Mouse (Mus musculus): Measurements from ENCODE around the gene Lpar1. TPM values are rescaled to one million over a fixed set of nuclear protein-coding genes. Genes with fewer than 3 reads are reported as not detected.
"Not testable (repeated sequence)": the region's sequence is repeated elsewhere in the genome, so short reads cannot be mapped to it uniquely, and the experiment has no call there.

Gene Lpar1
- total RNA-seq, 1 experiment from 2014 or later = 1.1 TPM

DNA sequence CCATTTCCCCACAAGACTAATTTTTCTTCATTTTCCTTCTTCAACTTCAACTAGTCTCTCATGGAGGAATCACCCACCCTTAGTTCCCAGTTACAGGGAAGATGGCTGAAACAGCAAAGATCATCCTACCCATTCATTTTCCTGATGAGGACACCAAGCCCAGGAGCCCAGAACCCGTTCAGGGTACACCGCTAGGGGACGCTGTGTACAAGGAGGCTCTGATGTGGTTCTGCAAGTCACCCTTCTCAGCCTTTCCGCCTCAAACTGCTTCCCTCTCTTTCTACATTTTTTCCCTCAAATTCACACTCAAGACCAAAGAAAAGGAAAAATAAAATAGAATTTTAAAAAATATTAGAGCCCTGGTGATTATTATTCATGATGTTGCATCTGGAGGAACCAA, 1.9 kb downstream of the Lpar1 start:
- ATAC-seq (replicated peaks in 1 of 2; ENCODE audit: insufficient read depth in 1 of 2, low FRiP score in 2 of 2, low TSS enrichment in 1 of 2, low read depth in 1 of 2, poor library complexity in 2 of 2, severe bottlenecking in 2 of 2) = peak; percentile 62 to 63; a peak in 3 of 4 replicates

DNA sequence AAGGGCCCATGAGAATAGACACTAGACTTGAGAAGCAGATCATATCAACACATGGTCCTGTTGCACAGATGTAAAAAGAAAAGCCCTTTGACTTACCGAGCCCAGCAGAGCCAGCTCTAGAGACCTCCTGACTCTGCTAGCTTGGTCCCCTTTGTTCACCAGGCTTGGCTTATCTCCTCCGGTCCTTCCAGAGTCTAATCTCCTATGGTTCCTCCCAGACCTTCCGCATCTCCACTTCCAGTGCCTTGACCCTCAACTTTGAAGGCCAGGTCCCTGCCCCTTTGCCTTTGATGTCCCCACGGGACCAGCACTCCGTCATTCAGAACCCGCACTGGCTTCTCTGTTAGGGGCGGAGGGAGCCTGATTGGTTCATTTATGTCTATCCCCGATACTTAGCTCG, 6.0 kb downstream of the Lpar1 start:
- ATAC-seq (replicated peaks in 1 of 2; ENCODE audit: insufficient read depth in 1 of 2, low FRiP score in 2 of 2, low TSS enrichment in 1 of 2, low read depth in 1 of 2, poor library complexity in 2 of 2, severe bottlenecking in 2 of 2) = no peak

DNA sequence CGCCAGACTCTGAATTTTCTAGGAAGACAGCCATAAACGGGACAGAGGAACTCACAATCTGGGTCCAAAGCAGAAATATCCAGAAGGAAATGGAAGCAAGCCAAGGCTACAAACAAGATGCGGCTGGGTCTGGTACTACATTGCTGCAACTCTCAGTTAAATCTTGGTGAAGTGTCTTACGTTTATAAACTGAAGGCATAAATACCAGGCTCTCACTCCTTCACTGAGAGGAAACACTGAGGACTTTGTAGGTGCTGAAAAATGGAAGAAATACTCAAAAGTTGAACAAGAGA, 6.5 kb downstream of the Lpar1 start:
- ATAC-seq (replicated peaks in 1 of 2; ENCODE audit: insufficient read depth in 1 of 2, low FRiP score in 2 of 2, low TSS enrichment in 1 of 2, low read depth in 1 of 2, poor library complexity in 2 of 2, severe bottlenecking in 2 of 2) = no peak

DNA sequence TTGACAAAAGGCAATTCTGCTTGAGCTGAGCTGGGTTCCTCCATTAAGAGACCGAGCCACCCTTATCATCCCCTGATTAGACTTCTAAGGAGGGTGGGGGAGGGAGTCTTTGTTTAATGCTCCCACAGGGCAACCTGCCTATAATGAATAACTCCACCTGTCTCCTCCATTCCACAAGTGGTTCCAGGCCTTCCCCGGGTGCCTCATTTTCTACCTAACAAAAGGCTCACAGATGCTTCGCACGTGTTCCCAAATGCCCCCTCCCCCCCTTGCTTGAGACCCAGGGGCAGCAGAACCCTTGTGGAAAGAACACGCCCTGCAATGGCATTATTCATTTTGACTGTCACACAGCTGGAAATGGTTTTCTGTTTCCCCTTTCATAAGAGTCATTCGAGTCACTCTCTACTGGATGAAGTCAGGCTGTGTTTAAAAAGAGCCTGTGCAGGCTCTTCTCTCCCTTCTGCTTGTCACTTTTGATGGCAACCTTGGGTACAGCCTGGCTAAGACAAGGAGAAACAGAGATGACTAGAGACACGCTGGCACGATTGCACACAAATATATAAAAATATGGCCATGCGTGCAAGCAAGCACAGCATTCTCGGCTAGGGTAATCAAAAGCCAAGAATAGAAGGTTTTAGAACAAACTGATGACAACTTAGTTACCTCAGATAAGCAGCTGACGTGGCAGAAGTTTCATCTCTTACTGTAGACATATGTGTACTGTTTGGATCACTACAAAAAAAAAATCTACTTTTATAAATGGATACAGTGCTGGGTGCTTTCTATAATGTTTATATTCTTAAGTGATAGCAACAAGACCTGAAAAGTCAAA, 7.0 kb downstream of the Lpar1 start:
- ATAC-seq (replicated peaks in 1 of 2; ENCODE audit: insufficient read depth in 1 of 2, low FRiP score in 2 of 2, low TSS enrichment in 1 of 2, low read depth in 1 of 2, poor library complexity in 2 of 2, severe bottlenecking in 2 of 2) = no peak

DNA sequence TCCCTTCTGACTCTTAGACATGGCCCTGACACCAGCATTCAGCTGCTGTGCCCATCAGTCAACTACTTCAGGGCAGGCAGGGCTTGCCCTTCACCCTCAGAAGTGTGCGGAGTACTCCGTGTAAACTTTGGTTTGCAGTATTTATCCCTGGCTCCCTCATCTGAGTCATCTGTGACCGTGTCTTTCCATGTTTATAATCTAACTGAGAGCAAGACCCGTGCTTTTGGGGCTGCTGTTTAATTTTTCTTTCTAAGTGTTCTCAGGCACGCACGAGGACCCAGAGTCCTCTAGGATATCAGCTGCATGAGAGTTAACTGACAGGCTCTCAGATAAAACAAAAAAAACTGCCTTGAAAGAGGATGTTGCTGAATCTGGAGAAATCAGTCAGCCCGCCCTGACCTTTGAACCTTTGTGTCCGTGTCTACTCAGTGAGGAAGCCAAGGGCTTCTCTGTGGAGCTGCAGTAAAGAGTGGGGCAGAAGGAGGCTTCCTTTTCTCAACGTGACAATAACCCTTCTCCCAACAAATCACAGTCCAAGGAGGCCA, 7.7 kb downstream of the Lpar1 start:
- no peak for ATAC-seq (replicated peaks in 1 of 2; ENCODE audit: insufficient read depth in 1 of 2, low FRiP score in 2 of 2, low TSS enrichment in 1 of 2, low read depth in 1 of 2, poor library complexity in 2 of 2, severe bottlenecking in 2 of 2)

DNA sequence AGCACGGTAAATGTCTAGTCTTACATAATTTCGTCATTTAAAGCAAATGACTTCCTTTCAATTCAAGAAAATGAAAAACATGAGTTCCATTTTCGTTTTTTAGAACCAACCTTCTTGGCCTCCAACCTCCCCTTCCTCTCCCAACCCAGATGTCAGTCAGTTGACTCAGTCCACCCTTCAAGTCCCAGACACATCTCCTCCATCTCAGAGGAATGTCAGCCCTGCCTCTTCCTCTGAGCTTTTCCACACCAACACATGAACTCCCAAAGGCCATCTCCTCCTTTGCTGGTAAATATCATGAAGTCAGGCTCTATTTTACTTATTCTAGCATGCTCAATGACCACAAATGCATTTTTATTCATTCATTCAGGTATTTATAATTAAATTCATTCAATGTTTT, 10.5 kb downstream of the Lpar1 start:
- ATAC-seq (replicated peaks in 1 of 2; ENCODE audit: insufficient read depth in 1 of 2, low FRiP score in 2 of 2, low TSS enrichment in 1 of 2, low read depth in 1 of 2, poor library complexity in 2 of 2, severe bottlenecking in 2 of 2) = no peak

DNA sequence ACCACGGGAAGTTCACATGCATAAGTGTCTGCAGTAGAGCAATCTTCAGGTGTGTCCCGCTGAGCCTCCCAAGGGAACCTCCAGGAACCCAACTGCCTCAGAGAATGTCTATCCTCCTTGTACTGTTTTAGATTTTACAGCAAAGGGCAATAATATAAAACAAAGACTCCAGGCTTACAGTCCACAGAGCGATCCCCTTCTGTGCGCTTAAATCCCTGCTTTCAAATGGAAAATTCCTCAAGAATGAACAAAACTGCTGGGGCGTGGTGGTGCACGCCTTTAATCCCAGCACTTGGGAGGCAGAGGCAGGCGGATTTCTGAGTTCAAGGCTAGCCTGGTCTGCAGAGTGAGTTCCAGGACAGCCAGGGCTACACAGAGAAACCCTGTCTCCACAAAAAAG, 11.0 kb downstream of the Lpar1 start:
- ATAC-seq (replicated peaks in 1 of 2; ENCODE audit: insufficient read depth in 1 of 2, low FRiP score in 2 of 2, low TSS enrichment in 1 of 2, low read depth in 1 of 2, poor library complexity in 2 of 2, severe bottlenecking in 2 of 2) = not testable (repeated sequence)

DNA sequence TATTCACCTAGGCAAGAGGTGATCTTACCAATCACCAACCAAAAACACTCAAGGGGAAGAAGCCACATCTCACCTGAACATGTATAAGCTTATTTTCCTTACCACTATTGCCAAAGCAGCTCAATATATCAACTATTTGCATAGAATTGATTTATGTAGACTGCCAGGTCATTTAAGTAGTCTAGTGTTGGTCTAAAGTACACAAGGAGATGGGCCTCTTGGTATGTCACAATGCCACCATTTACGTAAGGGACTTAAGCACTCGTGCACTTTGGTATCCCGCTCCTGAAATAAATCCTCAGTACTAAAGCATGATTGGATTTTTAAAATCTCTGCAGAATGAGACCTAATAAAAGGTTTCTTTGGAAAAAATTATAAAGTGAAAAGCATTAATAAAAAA, 12.9 kb downstream of the Lpar1 start:
- no peak for ATAC-seq (replicated peaks in 1 of 2; ENCODE audit: insufficient read depth in 1 of 2, low FRiP score in 2 of 2, low TSS enrichment in 1 of 2, low read depth in 1 of 2, poor library complexity in 2 of 2, severe bottlenecking in 2 of 2)

DNA sequence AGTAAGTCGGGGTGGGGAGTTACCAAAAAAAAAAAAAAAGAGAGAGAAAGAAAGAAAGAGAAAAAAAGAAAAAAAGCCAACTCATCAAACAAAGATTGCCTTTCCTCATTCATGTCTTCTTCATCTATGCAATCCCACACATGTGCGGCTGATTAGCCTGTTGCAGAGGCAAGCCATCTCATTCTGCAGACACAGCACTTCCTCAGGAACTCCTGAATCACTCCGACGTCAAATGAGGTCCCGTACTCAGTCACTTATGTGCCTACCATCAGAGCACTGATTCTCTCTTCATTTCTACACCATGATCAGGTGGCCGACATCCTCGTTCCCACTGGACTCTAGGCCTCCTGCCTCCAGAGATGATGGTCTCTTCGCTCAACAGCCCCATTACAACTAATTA, 13.3 kb downstream of the Lpar1 start:
- 0 out of 4 replicates have a peak, but pooled peaks of 1 of the 2 experiments have one; percentile 27 for ATAC-seq (replicated peaks in 1 of 2; ENCODE audit: insufficient read depth in 1 of 2, low FRiP score in 2 of 2, low TSS enrichment in 1 of 2, low read depth in 1 of 2, poor library complexity in 2 of 2, severe bottlenecking in 2 of 2)

DNA sequence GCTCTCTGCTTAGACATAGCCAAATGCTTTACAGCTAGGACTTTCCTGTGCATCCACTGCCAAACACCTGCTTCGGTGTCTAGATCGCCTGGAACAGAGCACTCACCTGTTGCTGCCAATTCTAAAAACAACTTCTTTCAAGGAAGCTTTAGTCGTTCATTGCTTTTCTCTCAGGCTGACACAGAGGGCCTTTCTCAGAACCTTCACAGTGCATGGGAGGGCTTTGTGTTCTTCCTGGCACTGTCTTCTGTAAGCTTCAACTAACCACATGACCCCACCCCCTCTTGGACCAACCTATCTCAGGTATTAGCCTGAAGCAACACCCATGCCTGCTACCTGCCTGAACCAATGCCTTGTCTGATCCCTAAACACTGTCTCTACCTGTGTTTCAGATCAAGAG, 15.0 kb downstream of the Lpar1 start:
- ATAC-seq (replicated peaks in 1 of 2; ENCODE audit: insufficient read depth in 1 of 2, low FRiP score in 2 of 2, low TSS enrichment in 1 of 2, low read depth in 1 of 2, poor library complexity in 2 of 2, severe bottlenecking in 2 of 2) = no peak

DNA sequence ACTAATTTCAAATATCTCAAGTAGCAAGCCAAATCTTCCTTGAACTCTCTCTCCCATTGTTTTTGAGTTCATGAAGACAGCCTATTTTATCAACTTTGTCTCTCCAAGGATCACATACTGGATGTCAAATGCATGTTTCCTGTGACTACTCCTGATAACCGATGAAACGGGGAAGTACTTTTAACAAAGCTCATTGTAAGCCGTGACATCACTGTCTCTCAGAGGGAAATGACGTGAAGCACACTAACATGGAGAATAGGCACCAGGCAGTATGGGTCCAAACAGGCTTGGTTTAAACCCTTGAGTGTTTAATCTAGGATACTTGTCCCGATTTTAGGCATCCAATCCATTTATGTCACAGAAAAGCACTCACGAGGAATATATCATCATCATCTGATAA, 17.9 kb downstream of the Lpar1 start:
- peak; percentile 36 to 56; a peak in 1 of 4 replicates for ATAC-seq (replicated peaks in 1 of 2; ENCODE audit: insufficient read depth in 1 of 2, low FRiP score in 2 of 2, low TSS enrichment in 1 of 2, low read depth in 1 of 2, poor library complexity in 2 of 2, severe bottlenecking in 2 of 2)

DNA sequence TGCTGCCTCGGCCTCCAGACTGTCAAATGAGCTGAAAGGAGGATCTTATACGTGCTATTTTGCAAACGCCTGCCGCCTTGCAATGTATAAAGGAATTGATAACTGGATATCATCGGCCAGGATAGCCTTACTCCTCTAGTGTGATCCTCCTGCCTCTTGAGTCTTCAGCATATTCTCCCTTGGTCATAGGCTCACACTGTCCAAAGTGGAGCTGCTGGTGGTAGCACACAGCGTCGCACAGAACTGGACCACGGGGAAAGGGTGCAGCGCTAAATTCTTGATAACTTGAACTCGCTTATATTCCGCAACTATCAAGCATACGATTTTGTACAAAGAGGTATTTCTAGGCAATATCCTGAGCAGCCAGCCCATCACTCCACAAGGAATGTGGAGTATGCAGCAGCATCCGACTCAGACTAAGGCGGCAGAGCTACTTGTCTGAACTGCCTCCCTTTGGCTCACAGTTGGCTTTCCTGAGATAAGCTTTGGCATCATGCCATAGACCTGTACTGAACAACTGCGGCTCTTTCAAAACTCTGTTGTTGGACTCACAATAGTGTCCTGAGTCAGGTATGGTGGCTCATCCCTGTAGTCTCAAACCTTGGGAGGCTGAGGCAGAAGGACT, 18.9 kb downstream of the Lpar1 start:
- no peak for ATAC-seq (replicated peaks in 1 of 2; ENCODE audit: insufficient read depth in 1 of 2, low FRiP score in 2 of 2, low TSS enrichment in 1 of 2, low read depth in 1 of 2, poor library complexity in 2 of 2, severe bottlenecking in 2 of 2)

DNA sequence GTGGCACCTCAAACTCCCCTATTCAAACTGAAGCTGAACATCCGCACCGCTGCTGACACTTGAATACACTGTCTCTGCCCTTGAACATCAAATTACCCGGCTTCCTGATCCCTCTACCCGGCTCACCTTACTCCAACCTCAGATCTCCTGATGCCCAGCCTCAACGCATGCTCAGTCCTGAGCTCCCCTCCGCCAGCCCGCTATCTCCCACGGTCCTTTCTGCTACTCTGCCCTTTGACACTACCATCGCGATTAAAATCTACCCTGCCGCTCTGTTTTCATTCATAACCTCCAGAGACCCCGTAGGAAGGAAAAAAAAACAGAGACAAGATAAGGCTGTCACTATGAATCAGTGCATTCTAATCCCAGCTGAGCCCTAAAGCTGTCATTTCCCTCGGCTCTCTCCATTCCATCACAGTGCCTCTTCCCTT, 19.5 kb downstream of the Lpar1 start:
- no peak for ATAC-seq (replicated peaks in 1 of 2; ENCODE audit: insufficient read depth in 1 of 2, low FRiP score in 2 of 2, low TSS enrichment in 1 of 2, low read depth in 1 of 2, poor library complexity in 2 of 2, severe bottlenecking in 2 of 2)

DNA sequence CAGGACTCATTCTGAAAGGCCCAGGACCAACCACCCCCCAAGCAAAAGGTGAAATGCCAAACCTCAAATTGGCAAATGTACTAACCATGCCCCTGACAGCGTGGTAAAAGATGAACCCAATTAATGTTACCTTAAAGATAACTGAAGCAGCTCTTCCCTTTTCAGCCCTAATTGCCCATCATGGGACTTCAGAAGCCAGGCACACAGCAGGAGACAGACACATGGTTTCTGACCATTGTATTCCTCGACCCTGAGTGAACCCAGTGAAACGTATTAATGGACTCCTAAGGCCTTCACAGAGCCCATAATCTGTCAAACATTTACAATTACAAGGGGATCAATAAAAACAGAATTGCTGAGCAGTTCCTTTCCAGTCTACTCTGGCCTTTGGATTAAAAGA, 20.2 kb downstream of the Lpar1 start:
- no peak for ATAC-seq (replicated peaks in 1 of 2; ENCODE audit: insufficient read depth in 1 of 2, low FRiP score in 2 of 2, low TSS enrichment in 1 of 2, low read depth in 1 of 2, poor library complexity in 2 of 2, severe bottlenecking in 2 of 2)

DNA sequence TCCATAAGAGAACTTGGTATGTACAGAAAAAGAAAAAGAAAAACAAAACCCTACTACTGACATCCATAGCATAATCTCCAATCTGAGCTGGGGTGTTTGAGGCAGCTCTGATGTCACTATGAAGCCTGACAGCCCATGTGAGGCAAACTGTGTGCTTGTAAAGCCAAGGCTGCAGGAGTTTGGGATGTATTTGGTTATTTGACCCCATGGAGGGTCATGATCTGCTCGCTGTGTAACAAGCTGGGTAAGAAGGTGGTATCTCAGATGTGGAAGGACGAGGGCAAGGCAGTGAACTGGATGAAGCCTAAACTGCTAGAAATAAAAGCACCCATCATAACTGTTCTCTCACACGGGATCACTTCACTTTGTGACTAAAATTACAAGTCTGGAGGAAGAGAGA, 21.4 kb downstream of the Lpar1 start:
- no peak for ATAC-seq (replicated peaks in 1 of 2; ENCODE audit: insufficient read depth in 1 of 2, low FRiP score in 2 of 2, low TSS enrichment in 1 of 2, low read depth in 1 of 2, poor library complexity in 2 of 2, severe bottlenecking in 2 of 2)

DNA sequence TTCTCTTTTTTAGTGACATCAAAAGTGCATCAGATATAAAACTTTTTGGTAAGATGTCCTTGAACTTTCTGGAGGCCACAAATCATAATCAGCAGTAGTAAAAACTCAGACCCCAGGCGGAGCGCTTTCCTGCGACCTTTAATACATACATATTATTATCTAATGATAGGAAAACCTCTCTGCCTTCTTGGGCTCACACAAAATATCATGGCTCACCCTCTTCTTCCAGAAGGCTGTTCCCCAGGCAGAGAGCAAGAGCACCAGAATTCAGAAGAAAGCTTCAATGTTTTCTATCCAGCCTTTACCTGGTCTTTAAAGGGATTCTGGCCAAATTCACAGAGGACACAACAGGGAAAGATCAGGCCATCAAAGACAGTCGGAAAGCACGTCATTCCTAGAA, 23.0 kb downstream of the Lpar1 start:
- ATAC-seq (replicated peaks in 1 of 2; ENCODE audit: insufficient read depth in 1 of 2, low FRiP score in 2 of 2, low TSS enrichment in 1 of 2, low read depth in 1 of 2, poor library complexity in 2 of 2, severe bottlenecking in 2 of 2) = no peak

DNA sequence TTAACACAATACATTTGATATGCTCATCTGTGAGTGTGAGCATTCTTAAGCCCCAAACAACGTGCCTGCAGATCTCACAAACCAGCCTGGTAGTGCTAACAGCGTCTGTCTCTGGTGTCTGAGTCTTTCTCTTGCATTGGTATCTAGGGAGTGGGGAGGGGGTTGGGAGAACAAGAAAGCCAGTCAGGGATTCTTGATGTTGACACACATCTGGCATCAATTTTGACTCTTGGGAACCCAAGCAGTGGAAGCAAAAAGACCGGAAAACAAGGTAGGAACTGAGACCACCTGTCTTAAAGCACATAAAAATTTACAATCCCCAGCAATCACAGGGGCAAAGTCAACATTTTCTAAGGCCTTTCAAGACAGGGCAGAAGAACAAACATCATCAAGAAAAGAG, 23.4 kb downstream of the Lpar1 start:
- no peak for ATAC-seq (replicated peaks in 1 of 2; ENCODE audit: insufficient read depth in 1 of 2, low FRiP score in 2 of 2, low TSS enrichment in 1 of 2, low read depth in 1 of 2, poor library complexity in 2 of 2, severe bottlenecking in 2 of 2)

DNA sequence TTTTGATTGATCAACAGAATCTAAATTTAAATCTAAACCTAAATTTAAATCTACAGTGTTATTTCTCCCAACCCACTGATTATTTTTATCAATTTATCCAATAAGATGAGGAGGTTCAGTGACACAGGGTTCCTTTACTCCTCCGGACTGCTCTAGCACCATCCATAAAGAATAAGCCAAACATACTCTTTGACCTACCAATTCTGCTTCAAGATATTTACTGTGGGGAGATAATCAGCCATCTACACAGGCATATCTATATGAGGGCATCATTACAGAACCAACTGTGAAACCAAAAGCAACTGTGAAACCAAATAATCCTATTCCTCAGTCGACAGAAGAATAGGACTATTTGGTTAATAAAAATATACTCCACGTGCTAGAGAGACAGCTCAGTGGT, 25.8 kb downstream of the Lpar1 start:
- ATAC-seq (replicated peaks in 1 of 2; ENCODE audit: insufficient read depth in 1 of 2, low FRiP score in 2 of 2, low TSS enrichment in 1 of 2, low read depth in 1 of 2, poor library complexity in 2 of 2, severe bottlenecking in 2 of 2) = no peak

DNA sequence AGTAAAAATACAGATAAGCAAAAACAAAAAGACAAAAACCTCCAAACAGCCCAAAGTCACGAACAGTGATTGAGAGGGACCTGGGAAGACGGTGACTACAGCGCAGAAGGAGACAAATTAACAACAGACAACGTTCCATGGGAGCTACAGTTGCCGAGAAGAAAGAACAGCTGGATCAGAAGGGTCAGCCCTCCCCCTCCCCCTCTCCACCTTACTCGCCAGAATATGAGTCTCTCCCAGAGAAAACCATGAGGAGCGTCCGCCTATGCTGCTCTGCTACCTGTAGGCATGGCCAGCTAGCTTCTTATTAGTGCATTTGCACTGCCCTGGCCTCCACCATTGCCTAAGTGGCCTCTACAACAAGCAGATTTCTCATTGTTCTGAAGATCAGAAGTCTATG, 32.6 kb downstream of the Lpar1 start:
- no peak for ATAC-seq (replicated peaks in 1 of 2; ENCODE audit: insufficient read depth in 1 of 2, low FRiP score in 2 of 2, low TSS enrichment in 1 of 2, low read depth in 1 of 2, poor library complexity in 2 of 2, severe bottlenecking in 2 of 2)
